Mouse (Mus musculus): Measurements from ENCODE around the gene Cd151. TPM values are rescaled to one million over a fixed set of nuclear protein-coding genes. Genes with fewer than 3 reads are reported as not detected.
A peak's percentile ranks its signal among the peaks of the same experiment; 100 is the strongest.

Gene Cd151
- polyA plus RNA-seq, 1 experiment, result not detected

GRCm38 (mm10) chr7:141481498-141482401, 14.6 kb downstream of the Cd151 start:
- Histone ChIP-seq H3K4me3 (ENCODE audit: insufficient read depth, low read depth, low read length) (peak overlapping the region; percentile 56), H3K27ac (ENCODE audit: insufficient read depth, low read depth, low read length) (no peak overlapping the region), H3K4me1 (ENCODE audit: control insufficient read depth, insufficient read depth, low read length) (peaks cover 20% of the 10 kb centered on the region)
- TF ChIP-seq POLR2A (IDR thresholded peaks at IDR 0.05; ENCODE audit: insufficient read depth, low read depth, low read length) (no peak), CTCF (IDR thresholded peaks at IDR 0.05; ENCODE audit: insufficient read depth, low read depth, low read length) (no peak)
- 2% methylated on average over 81 of the region's 81 CpGs for WGBS

GRCm38 (mm10) chr7:141482531-141483024, 15.4 kb downstream of the Cd151 start:
- Histone ChIP-seq H3K4me1 (ENCODE audit: control insufficient read depth, insufficient read depth, low read length) (peaks cover 19% of the 10 kb centered on the region), H3K4me3 (ENCODE audit: insufficient read depth, low read depth, low read length) (peak overlapping the region; percentile 56), H3K27ac (ENCODE audit: insufficient read depth, low read depth, low read length) (no peak overlapping the region)
- TF ChIP-seq POLR2A (IDR thresholded peaks at IDR 0.05; ENCODE audit: insufficient read depth, low read depth, low read length), result no peak
- no peak for TF ChIP-seq CTCF (IDR thresholded peaks at IDR 0.05; ENCODE audit: insufficient read depth, low read depth, low read length)
- WGBS, result 9% methylated on average over 11 of the region's 11 CpGs

DNA sequence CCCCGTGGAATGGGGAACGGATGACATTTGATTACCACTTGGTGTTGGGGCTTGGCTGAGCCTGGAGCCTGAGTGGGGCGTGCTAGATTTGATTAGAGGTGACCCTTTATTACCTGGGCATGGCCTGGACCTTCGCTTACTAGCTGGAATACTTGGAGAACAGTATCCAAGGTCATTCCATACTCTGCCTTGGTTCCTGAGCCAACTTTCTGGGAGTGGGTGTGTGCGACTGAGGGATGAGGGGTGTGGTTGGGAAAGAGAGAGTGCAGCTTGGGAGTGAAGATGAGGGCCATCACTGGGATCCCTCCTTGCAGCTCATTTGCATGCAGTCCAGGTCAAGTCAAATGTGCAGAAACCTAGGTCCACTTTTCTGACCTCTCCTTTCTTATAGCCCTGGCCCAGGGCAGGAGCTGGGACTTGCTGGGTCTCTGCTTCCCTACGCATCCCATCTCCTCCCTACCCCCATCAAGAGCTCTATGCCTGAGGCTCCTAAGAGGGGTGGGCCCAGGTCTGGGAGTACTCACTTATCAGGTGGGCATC, 16.0 kb downstream of the Cd151 start:
- Histone ChIP-seq H3K4me1 (ENCODE audit: control insufficient read depth, insufficient read depth, low read length) (peaks cover 19% of the 10 kb centered on the region), H3K27ac (ENCODE audit: insufficient read depth, low read depth, low read length) (no peak overlapping the region), H3K4me3 (ENCODE audit: insufficient read depth, low read depth, low read length) (no peak overlapping the region)
- 74% methylated on average over 6 of the region's 6 CpGs for WGBS
- TF ChIP-seq CTCF (IDR thresholded peaks at IDR 0.05; ENCODE audit: insufficient read depth, low read depth, low read length) (no peak), POLR2A (IDR thresholded peaks at IDR 0.05; ENCODE audit: insufficient read depth, low read depth, low read length) (no peak)

DNA sequence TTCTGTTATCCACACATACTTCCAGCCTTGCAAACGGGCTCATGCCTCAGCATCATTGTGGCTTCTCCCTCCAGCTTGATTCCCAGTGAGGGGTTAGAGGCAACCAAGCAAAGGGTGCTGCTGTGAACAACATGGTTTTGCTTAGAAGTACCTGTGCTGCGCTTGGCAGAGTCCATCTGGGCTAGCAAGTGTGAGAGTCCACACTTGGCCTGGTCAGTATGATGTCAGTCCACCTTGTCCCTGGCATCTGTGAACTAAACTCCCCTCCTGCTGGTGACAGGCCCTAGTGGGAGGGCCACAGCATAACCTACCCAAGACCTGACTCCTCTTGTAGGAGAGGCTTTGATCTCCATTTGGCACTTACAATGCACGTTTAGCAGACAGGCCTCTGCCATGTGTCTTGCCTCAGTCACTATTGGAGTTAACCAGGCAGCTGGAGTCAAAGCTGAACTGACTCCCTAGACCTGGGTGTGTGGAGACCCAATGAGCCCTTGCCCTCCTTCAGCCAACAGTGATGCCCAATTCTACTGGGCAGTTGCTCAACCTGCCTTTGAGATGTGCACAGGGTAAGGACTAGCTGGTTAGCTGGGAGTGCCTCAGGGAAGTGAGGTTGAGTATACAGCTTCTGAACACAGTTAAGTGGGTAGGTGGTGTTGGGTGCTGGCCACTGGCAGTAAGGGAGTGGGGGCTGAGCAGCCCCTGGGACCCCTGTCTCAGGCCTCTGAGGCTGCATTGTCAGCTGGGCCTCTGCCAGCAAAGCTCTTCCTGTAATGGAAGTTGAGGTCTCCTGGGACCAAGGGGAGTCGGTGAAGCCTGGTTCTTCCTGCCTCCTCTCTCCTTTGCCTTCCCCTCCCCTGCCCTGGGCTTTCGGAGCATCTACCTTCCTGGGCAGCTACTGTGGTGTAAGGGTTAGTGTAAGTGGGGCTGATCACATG, 17.3 kb downstream of the Cd151 start:
- Histone ChIP-seq H3K27ac (ENCODE audit: insufficient read depth, low read depth, low read length) (no peak overlapping the region), H3K4me1 (ENCODE audit: control insufficient read depth, insufficient read depth, low read length) (peaks cover 19% of the 10 kb centered on the region), H3K4me3 (ENCODE audit: insufficient read depth, low read depth, low read length) (no peak overlapping the region)
- TF ChIP-seq CTCF (IDR thresholded peaks at IDR 0.05; ENCODE audit: insufficient read depth, low read depth, low read length) (no peak), POLR2A (IDR thresholded peaks at IDR 0.05; ENCODE audit: insufficient read depth, low read depth, low read length) (no peak)
- 89% methylated on average over 5 of the region's 5 CpGs for WGBS

- no peak overlapping the region for H3K4me3 ChIP-seq (ENCODE audit: insufficient read depth, low read depth, low read length)
- H3K27ac ChIP-seq (ENCODE audit: insufficient read depth, low read depth, low read length), result no peak overlapping the region
- TF ChIP-seq POLR2A (IDR thresholded peaks at IDR 0.05; ENCODE audit: insufficient read depth, low read depth, low read length) (no peak), CTCF (IDR thresholded peaks at IDR 0.05; ENCODE audit: insufficient read depth, low read depth, low read length) (no peak)
- H3K4me1 ChIP-seq (ENCODE audit: control insufficient read depth, insufficient read depth, low read length), result peaks cover 19% of the 10 kb centered on the region
- WGBS, result 84% methylated on average over 2 of the region's 2 CpGs
Measured at GRCm38 (mm10) chr7:141485186-141485585, 18.0 kb downstream of the Cd151 start.

- peaks cover 19% of the 10 kb centered on the region for H3K4me1 ChIP-seq (ENCODE audit: control insufficient read depth, insufficient read depth, low read length)
- 73% methylated on average over 2 of the region's 2 CpGs for WGBS
- H3K27ac ChIP-seq (ENCODE audit: insufficient read depth, low read depth, low read length), result no peak overlapping the region
- TF ChIP-seq CTCF (IDR thresholded peaks at IDR 0.05; ENCODE audit: insufficient read depth, low read depth, low read length) (no peak), POLR2A (IDR thresholded peaks at IDR 0.05; ENCODE audit: insufficient read depth, low read depth, low read length) (no peak)
- H3K4me3 ChIP-seq (ENCODE audit: insufficient read depth, low read depth, low read length), result no peak overlapping the region
Measured at GRCm38 (mm10) chr7:141485606-141486005, 18.4 kb downstream of the Cd151 start.

- TF ChIP-seq POLR2A (IDR thresholded peaks at IDR 0.05; ENCODE audit: insufficient read depth, low read depth, low read length) (no peak), CTCF (IDR thresholded peaks at IDR 0.05; ENCODE audit: insufficient read depth, low read depth, low read length) (no peak)
- 75% methylated on average over 1 of the region's 1 CpGs for WGBS
- no peak overlapping the region for H3K27ac ChIP-seq (ENCODE audit: insufficient read depth, low read depth, low read length)
- H3K4me3 ChIP-seq (ENCODE audit: insufficient read depth, low read depth, low read length), result no peak overlapping the region
- peaks cover 15% of the 10 kb centered on the region for H3K4me1 ChIP-seq (ENCODE audit: control insufficient read depth, insufficient read depth, low read length)
Measured at GRCm38 (mm10) chr7:141486239-141486638, 19.0 kb downstream of the Cd151 start.

DNA sequence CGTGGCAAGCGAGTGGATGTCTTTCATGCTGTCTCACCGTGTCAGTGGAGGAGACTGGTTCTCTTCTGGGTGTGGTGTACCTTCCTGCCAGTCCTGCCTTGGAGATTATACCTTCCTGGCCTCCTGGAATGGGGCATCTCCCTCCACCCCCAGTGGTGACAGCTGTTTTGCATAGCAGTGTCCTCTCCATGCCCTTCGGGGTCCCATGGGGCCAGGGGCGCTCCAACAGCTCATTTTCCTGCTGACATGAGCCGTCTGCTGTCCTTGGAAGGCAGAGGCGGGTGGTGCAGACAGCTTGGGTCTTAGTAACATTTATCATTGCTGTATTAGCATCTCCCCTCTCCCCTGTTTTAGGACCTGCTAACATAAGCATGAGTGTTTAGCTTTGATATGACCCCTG, 19.9 kb downstream of the Cd151 start:
- no peak for TF ChIP-seq POLR2A (IDR thresholded peaks at IDR 0.05; ENCODE audit: insufficient read depth, low read depth, low read length)
- TF ChIP-seq CTCF (IDR thresholded peaks at IDR 0.05; ENCODE audit: insufficient read depth, low read depth, low read length), result no peak
- peaks cover 7% of the 10 kb centered on the region for H3K4me1 ChIP-seq (ENCODE audit: control insufficient read depth, insufficient read depth, low read length)
- WGBS, result 83% methylated on average over 7 of the region's 7 CpGs
- H3K4me3 ChIP-seq (ENCODE audit: insufficient read depth, low read depth, low read length), result no peak overlapping the region
- no peak overlapping the region for H3K27ac ChIP-seq (ENCODE audit: insufficient read depth, low read depth, low read length)

All from olfactory bulb, adult 2 months (tissue).